Mouse (Mus musculus) c-Kit-negative CD71-positive TER-119-positive erythroid progenitor cells, embryonic 14.5 days (primary cell): ENCODE measurements around the gene Sestd1.

Experiments used
- DNase-seq: peaks from one replicate; pipeline ENCODE4 v3.0.0-alpha.2; 2013; ENCODE audit warnings: low read depth, low spot score

Sestd1 gene

GRCm38 (mm10) chr2:77270781-77271180 is 9.6 kb downstream of the Sestd1 start:
- no peak for DNase-seq

GRCm38 (mm10) chr2:77270136-77270535 is 10.3 kb downstream of the Sestd1 start:
- no peak for DNase-seq

- DNase-seq = no peak
Observed at GRCm38 (mm10) chr2:77268612-77269239, 11.7 kb downstream of the Sestd1 start.

- no peak for DNase-seq
Observed at GRCm38 (mm10) chr2:77266931-77267330, 13.5 kb downstream of the Sestd1 start.

- no peak for DNase-seq
Observed at GRCm38 (mm10) chr2:77266011-77266410, 14.4 kb downstream of the Sestd1 start.

- no peak for DNase-seq
Observed at GRCm38 (mm10) chr2:77265301-77265700, 15.1 kb downstream of the Sestd1 start.

- DNase-seq = no peak
Observed at GRCm38 (mm10) chr2:77264550-77264949, 15.8 kb downstream of the Sestd1 start.

GRCm38 (mm10) chr2:77263477-77264435 is 16.6 kb downstream of the Sestd1 start:
- no peak for DNase-seq

- DNase-seq = no peak
Observed at GRCm38 (mm10) chr2:77260134-77260533, 20.3 kb downstream of the Sestd1 start.

- no peak for DNase-seq
Observed at GRCm38 (mm10) chr2:77253227-77253626, 27.2 kb downstream of the Sestd1 start.

- DNase-seq = no peak
Observed at GRCm38 (mm10) chr2:77251736-77252135, 28.7 kb downstream of the Sestd1 start.

- DNase-seq = no peak
Observed at GRCm38 (mm10) chr2:77249771-77250681, 30.4 kb downstream of the Sestd1 start.

GRCm38 (mm10) chr2:77248416-77248815 is 32.0 kb downstream of the Sestd1 start:
- DNase-seq = no peak

GRCm38 (mm10) chr2:77247200-77247830 is 33.1 kb downstream of the Sestd1 start:
- no peak for DNase-seq

GRCm38 (mm10) chr2:77245806-77246205 is 34.6 kb downstream of the Sestd1 start:
- DNase-seq = no peak

- DNase-seq = no peak
Observed at GRCm38 (mm10) chr2:77242248-77242647, 38.1 kb downstream of the Sestd1 start.

GRCm38 (mm10) chr2:77238607-77239006 is 41.8 kb downstream of the Sestd1 start:
- no peak for DNase-seq

GRCm38 (mm10) chr2:77238046-77238445 is 42.3 kb downstream of the Sestd1 start:
- DNase-seq = no peak

- no peak for DNase-seq
Observed at GRCm38 (mm10) chr2:77236860-77237259, 43.5 kb downstream of the Sestd1 start.

GRCm38 (mm10) chr2:77235896-77236295 is 44.5 kb downstream of the Sestd1 start:
- no peak for DNase-seq

GRCm38 (mm10) chr2:77232604-77233003 is 47.8 kb downstream of the Sestd1 start:
- no peak for DNase-seq
